ENCODE assay signal across 8 mouse cellular contexts in the genomic region with DNA sequence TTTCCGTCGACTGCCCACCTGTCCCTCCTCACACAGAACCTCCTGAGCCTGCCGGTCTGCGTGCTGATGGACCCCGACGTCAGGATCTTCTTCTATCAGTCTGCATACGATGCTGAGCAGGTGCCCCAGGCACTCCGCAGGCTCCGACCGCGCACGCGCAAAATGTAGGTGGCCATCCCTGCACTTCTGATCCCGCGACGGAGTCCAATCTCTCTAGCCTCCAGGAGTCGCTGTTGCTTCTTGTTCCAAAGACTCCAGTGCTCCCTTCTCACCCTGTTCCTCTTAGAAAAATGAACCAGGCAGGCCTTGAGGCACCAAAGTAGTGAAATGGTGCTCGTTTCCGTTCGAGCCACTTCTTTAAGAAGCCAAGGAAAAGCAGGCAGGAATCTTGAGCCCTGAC. TPM values are rescaled to one million over a fixed set of nuclear protein-coding genes. Genes with fewer than 3 reads are reported as not detected.
DNase-seq lines count a peak whose midpoint lies in the region; ATAC-seq and TF ChIP-seq lines count a peak whose summit lies in the region.

No protein-coding gene starts in this region.

- peak; percentile 8 for TF ChIP-seq RAD21 in MEL (IDR thresholded peaks at IDR 0.05; ENCODE audit: low read depth, low read length)

- H3K27me3 ChIP-seq in hindbrain, embryonic 10.5 days (ENCODE audit: insufficient read depth, poor library complexity, severe bottlenecking), result peaks cover 19% of the 10 kb centered on the region
- H3K27me3 ChIP-seq in hindbrain, embryonic 12.5 days, result peaks cover 14% of the 10 kb centered on the region
- no peaks in the 10 kb centered on the region for H3K27me3 ChIP-seq in MEL (ENCODE audit: control insufficient read depth in 1 of 2, insufficient read depth in 2 of 2, low read length in 2 of 2)
- H3K27me3 ChIP-seq in limb, embryonic 11.5 days (ENCODE audit: control insufficient read depth, insufficient read depth, low read length), result no peaks in the 10 kb centered on the region

- TF ChIP-seq CTCF in MEL (IDR thresholded peaks at IDR 0.05 in 2 of 3, conservative IDR thresholded peaks at IDR 0.05 in 1 of 3; ENCODE audit: control insufficient read depth in 1 of 3, insufficient read depth in 1 of 3, low read depth in 2 of 3, low read length in 3 of 3, poor library complexity in 1 of 3, severe bottlenecking in 1 of 3), result peak in 2 of 3 experiments; percentile 6 to 20; a peak in 2 of 6 replicates

- no peak for ATAC-seq in hindbrain, embryonic 12.5 days (ENCODE audit: low FRiP score)
- no peak for ATAC-seq in limb, embryonic 11.5 days (ENCODE audit: insufficient number of reproducible peaks, low FRiP score, low TSS enrichment, low read depth)

- no peak overlapping the region for H3K4me3 ChIP-seq in hindbrain, embryonic 10.5 days
- no peak overlapping the region for H3K4me3 ChIP-seq in hindbrain, embryonic 12.5 days
- H3K4me3 ChIP-seq in MEL (ENCODE audit: control insufficient read depth in 1 of 2, insufficient read depth in 1 of 2, low read depth in 2 of 2, low read length in 2 of 2), result no peak overlapping the region
- H3K4me3 ChIP-seq in limb, embryonic 11.5 days (ENCODE audit: low read depth, low read length), result no peak overlapping the region

- no peaks in the 10 kb centered on the region for H3K9me3 ChIP-seq in hindbrain, embryonic 10.5 days
- H3K9me3 ChIP-seq in hindbrain, embryonic 12.5 days (replicated peaks), result no peaks in the 10 kb centered on the region
- no peaks in the 10 kb centered on the region for H3K9me3 ChIP-seq in MEL (replicated peaks; ENCODE audit: insufficient read depth, low read length)
- no peaks in the 10 kb centered on the region for H3K9me3 ChIP-seq in limb, embryonic 11.5 days (ENCODE audit: control insufficient read depth, low read length)

- H3K36me3 ChIP-seq in hindbrain, embryonic 10.5 days, result no peaks in the 10 kb centered on the region
- H3K36me3 ChIP-seq in hindbrain, embryonic 12.5 days, result no peaks in the 10 kb centered on the region
- no peaks in the 10 kb centered on the region for H3K36me3 ChIP-seq in MEL (ENCODE audit: control insufficient read depth in 1 of 2, insufficient read depth in 2 of 2, low read length in 2 of 2)
- no peaks in the 10 kb centered on the region for H3K36me3 ChIP-seq in limb, embryonic 11.5 days (ENCODE audit: control insufficient read depth, insufficient read depth, low read length)

- WGBS in hindbrain, embryonic 10.5 days, result 20% methylated on average over 20 of the region's 20 CpGs
- WGBS in hindbrain, embryonic 12.5 days, result 17% methylated on average over 20 of the region's 20 CpGs
- WGBS in limb, embryonic 11.5 days, result 28% methylated on average over 20 of the region's 20 CpGs

- no peak overlapping the region for H3K9ac ChIP-seq in hindbrain, embryonic 12.5 days
- no peak overlapping the region for H3K9ac ChIP-seq in MEL (ENCODE audit: control insufficient read depth, low read depth, low read length, poor library complexity, severe bottlenecking)
- H3K9ac ChIP-seq in limb, embryonic 11.5 days (ENCODE audit: low read length), result no peak overlapping the region

- TF ChIP-seq POLR2A in MEL (IDR thresholded peaks at IDR 0.05; ENCODE audit: control insufficient read depth in 1 of 2, insufficient read depth in 1 of 2, low read depth in 1 of 2, low read length in 2 of 2, poor library complexity in 1 of 2), result no peak

- H3K79me2 ChIP-seq in MEL (ENCODE audit: control insufficient read depth, insufficient read depth, low read length, poor library complexity), result no peaks in the 10 kb centered on the region

- H3K4me2 ChIP-seq in hindbrain, embryonic 12.5 days (replicated peaks), result no peak overlapping the region; the same call in 1 of the 2 replicates
- no peak overlapping the region for H3K4me2 ChIP-seq in limb, embryonic 11.5 days (ENCODE audit: low read depth, severe bottlenecking)

- H3K27ac ChIP-seq in hindbrain, embryonic 10.5 days, result no peak overlapping the region; the same call in 1 of the 2 replicates
- H3K27ac ChIP-seq in hindbrain, embryonic 12.5 days, result no peak overlapping the region
- H3K27ac ChIP-seq in MEL (ENCODE audit: control insufficient read depth, low read depth, low read length), result no peak overlapping the region
- no peak overlapping the region for H3K27ac ChIP-seq in limb, embryonic 11.5 days (replicated peaks; ENCODE audit: low read depth, low read length)

- TF ChIP-seq EP300 in MEL (IDR thresholded peaks at IDR 0.05; ENCODE audit: low read depth in 1 of 2, low read length in 2 of 2), result no peak

- peak; percentile 67 for DNase-seq in hindbrain, embryonic 10.5 days (ENCODE audit: low spot score)
- DNase-seq in MEL (ENCODE audit: low read depth, low spot score), result no peak
- peak; percentile 81 to 89 for DNase-seq in cerebellum, postnatal 14 days
- DNase-seq in heart, postnatal 4 days, result peak; percentile 69
- peak; percentile 52 for DNase-seq in limb, embryonic 11.5 days (ENCODE audit: low spot score)
- peak; percentile 74 to 79 for DNase-seq in right cerebral cortex, postnatal 10 days (ENCODE audit: low spot score in 2 of 2)
- no peak for DNase-seq in urinary bladder, postnatal 25 days (ENCODE audit: low spot score)

- H3K4me1 ChIP-seq in hindbrain, embryonic 10.5 days (replicated peaks), result 0 out of 2 replicates have a peak, but pooled peaks cover 3% of the 10 kb centered on the region
- no peaks in the 10 kb centered on the region for H3K4me1 ChIP-seq in hindbrain, embryonic 12.5 days
- H3K4me1 ChIP-seq in MEL (ENCODE audit: control insufficient read depth in 1 of 2, insufficient read depth in 2 of 2, low read length in 2 of 2), result peaks cover 0 to 6% of the 10 kb centered on the region in 2 experiments; a peak in 2 of 4 replicates
- no peaks in the 10 kb centered on the region for H3K4me1 ChIP-seq in limb, embryonic 11.5 days (ENCODE audit: control insufficient read depth, insufficient read depth, low read length)

TF ChIP-seq in MEL, 35 proteins besides CTCF, POLR2A, EP300 and RAD21:
- TF ChIP-seq E2F4 (IDR thresholded peaks at IDR 0.05; ENCODE audit: borderline replicate concordance, low read depth, low read length) (no peak), SMC3 (IDR thresholded peaks at IDR 0.05; ENCODE audit: low read depth, low read length) (peak; percentile 16; the same call in 1 of the 2 replicates)

RNA-seq across cellular contexts. Expression of gene Ncf4, which starts 10.2 kb away (rescaled TPM):
- polyA plus RNA-seq in hindbrain, embryonic 10.5 days (2016; fragmentation: Nextera tagmentation; extraction: Ambion mirVana), result 4.4 and 7.5 TPM in 2 replicates
- polyA plus RNA-seq in hindbrain, embryonic 12.5 days (2016; fragmentation: Nextera tagmentation; extraction: Ambion mirVana), result 3.9 and 5.4 TPM in 2 replicates
- 1.7 and 2.8 TPM in 2 replicates for total RNA-seq in MEL (2012; rRNA removed)
- polyA plus RNA-seq in MEL (2012; ENCODE audit: insufficient read depth in 1 of 2, insufficient read length in 2 of 2, low read depth in 1 of 2, low replicate concordance in 2 of 2, missing spikeins in 1 of 2), result 10 to 100 TPM in 1 of 2 experiments, not detected in 1; 16.5 TPM
- total RNA-seq in heart, postnatal 4 days (2021), result 1 to 10 TPM; 1.9 to 2.1 TPM
- 4.8 and 6.3 TPM in 2 replicates for polyA plus RNA-seq in limb, embryonic 11.5 days (2014; fragmentation: Nextera tagmentation; extraction: Ambion mirVana)

RNA-seq across cellular contexts. Expression of gene Pvalb, which starts 48.6 kb away (rescaled TPM):
- 0.39 and 0.52 TPM in 2 replicates for polyA plus RNA-seq in hindbrain, embryonic 10.5 days (2016; fragmentation: Nextera tagmentation; extraction: Ambion mirVana)
- polyA plus RNA-seq in hindbrain, embryonic 12.5 days (2016; fragmentation: Nextera tagmentation; extraction: Ambion mirVana), result 4.2 and 10.2 TPM in 2 replicates
- not detected in 2 replicates for total RNA-seq in MEL (2012; rRNA removed)
- not detected for polyA plus RNA-seq in MEL (2012; ENCODE audit: insufficient read depth in 1 of 2, insufficient read length in 2 of 2, low read depth in 1 of 2, low replicate concordance in 2 of 2, missing spikeins in 1 of 2)
- under 1 TPM; 0.76 to 0.95 TPM for total RNA-seq in heart, postnatal 4 days (2021)
- polyA plus RNA-seq in limb, embryonic 11.5 days (2014; fragmentation: Nextera tagmentation; extraction: Ambion mirVana), result 4.6 and 5.1 TPM in 2 replicates

RNA-seq across cellular contexts. Expression of gene Csf2rb2, which starts 50.8 kb away (rescaled TPM):
- polyA plus RNA-seq in hindbrain, embryonic 10.5 days (2016; fragmentation: Nextera tagmentation; extraction: Ambion mirVana), result 0.39 and 0.60 TPM in 2 replicates
- 0.28 and 0.31 TPM in 2 replicates for polyA plus RNA-seq in hindbrain, embryonic 12.5 days (2016; fragmentation: Nextera tagmentation; extraction: Ambion mirVana)
- 0.33 and 0.54 TPM in 2 replicates for total RNA-seq in MEL (2012; rRNA removed)
- 1 to 10 TPM in 1 of 2 experiments, not detected in 1; 1.8 TPM for polyA plus RNA-seq in MEL (2012; ENCODE audit: insufficient read depth in 1 of 2, insufficient read length in 2 of 2, low read depth in 1 of 2, low replicate concordance in 2 of 2, missing spikeins in 1 of 2)
- 1 to 10 TPM; 1.1 to 1.2 TPM for total RNA-seq in heart, postnatal 4 days (2021)
- polyA plus RNA-seq in limb, embryonic 11.5 days (2014; fragmentation: Nextera tagmentation; extraction: Ambion mirVana), result 0.33 and 0.39 TPM in 2 replicates

Comparison
In these comparisons a context has a peak if more than half of its experiments do, and no peak if none do; other contexts are left out.
1. DNase-seq: peak in hindbrain, embryonic 10.5 days (single experiment), cerebellum, postnatal 14 days (2 of 2), heart, postnatal 4 days (single experiment), limb, embryonic 11.5 days (single experiment) and right cerebral cortex, postnatal 10 days (2 of 2); none in MEL (single experiment) and urinary bladder, postnatal 25 days (single experiment).